In the genomic region with DNA sequence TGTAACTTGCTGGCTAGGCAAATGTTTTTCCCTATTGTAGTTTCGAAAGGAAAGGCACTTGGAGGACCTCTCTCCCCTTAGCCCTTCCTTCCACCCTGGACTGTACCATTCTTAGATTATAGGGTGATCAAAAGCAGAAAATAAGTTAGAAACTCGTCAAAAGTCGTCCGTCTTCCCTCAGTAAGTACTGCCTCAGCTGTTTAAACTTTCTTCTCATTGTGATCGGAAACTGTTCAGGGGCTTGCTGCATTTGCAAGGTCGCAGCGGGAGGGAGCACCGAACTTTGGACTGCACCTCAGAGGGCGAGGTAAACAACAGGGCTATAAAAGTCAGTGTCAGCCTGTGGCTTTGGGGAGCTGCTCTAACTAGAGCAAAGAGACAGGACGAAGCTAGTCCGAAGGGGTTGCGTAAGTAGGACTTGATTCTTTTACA, we compare ENCODE assay signal across 8 mouse cellular contexts. TPM values are rescaled to one million over a fixed set of nuclear protein-coding genes. Genes with fewer than 3 reads are reported as not detected.
DNase-seq lines count a peak whose midpoint lies in the region; ATAC-seq and TF ChIP-seq lines count a peak whose summit lies in the region.

No protein-coding gene starts in this region.

- peak; percentile 44; the same call in 1 of the 2 replicates for ATAC-seq in forebrain, embryonic 14.5 days
- peak; percentile 87 for ATAC-seq in lung, embryonic 14.5 days (ENCODE audit: insufficient read depth)
- peak; percentile 66 for ATAC-seq in neutrophil, adult 5-6 weeks (ENCODE audit: extremely low read depth, insufficient number of reproducible peaks, low FRiP score, poor library complexity, severe bottlenecking)

- peak overlapping the region; percentile 85 for H3K27ac ChIP-seq in ES-E14 (ENCODE audit: insufficient read depth, low read depth, low read length, poor library complexity, severe bottlenecking)
- 0 out of 2 replicates have a peak overlapping the region, but pooled peaks have one; percentile 18 for H3K27ac ChIP-seq in forebrain, embryonic 14.5 days (ENCODE audit: low read depth, low read length)
- H3K27ac ChIP-seq in lung, embryonic 14.5 days (ENCODE audit: low read depth), result peak overlapping the region; percentile 85

- peaks cover 0 to 12% of the 10 kb centered on the region in 2 experiments; a peak in 2 of 4 replicates for H3K4me1 ChIP-seq in ES-E14 (ENCODE audit: control insufficient read depth in 2 of 2, insufficient read depth in 2 of 2, low read length in 2 of 2, poor library complexity in 1 of 2)
- peaks cover 4% of the 10 kb centered on the region; the same call in 1 of the 2 replicates for H3K4me1 ChIP-seq in forebrain, embryonic 14.5 days (ENCODE audit: control insufficient read depth, insufficient read depth, low read length)
- H3K4me1 ChIP-seq in lung, embryonic 14.5 days (ENCODE audit: insufficient read depth), result 0 out of 2 replicates have a peak, but pooled peaks cover 3% of the 10 kb centered on the region

- H3K4me2 ChIP-seq in forebrain, embryonic 14.5 days (ENCODE audit: low read length), result peak overlapping the region; percentile 40
- peak overlapping the region; percentile 63 for H3K4me2 ChIP-seq in lung, embryonic 14.5 days

- no peaks in the 10 kb centered on the region for H3K9me3 ChIP-seq in ES-E14 (ENCODE audit: control insufficient read depth, insufficient read depth, low read depth, low read length)
- no peaks in the 10 kb centered on the region for H3K9me3 ChIP-seq in forebrain, embryonic 14.5 days (replicated peaks; ENCODE audit: control insufficient read depth, low read length)
- H3K9me3 ChIP-seq in lung, embryonic 14.5 days (ENCODE audit: low read depth, low read length), result no peaks in the 10 kb centered on the region

- H3K9ac ChIP-seq in ES-E14 (ENCODE audit: insufficient read depth, low read depth, low read length, poor library complexity, severe bottlenecking), result peak overlapping the region; percentile 71
- H3K9ac ChIP-seq in forebrain, embryonic 14.5 days (ENCODE audit: low read length), result no peak overlapping the region
- H3K9ac ChIP-seq in lung, embryonic 14.5 days, result peak overlapping the region; percentile 60

- H3K27me3 ChIP-seq in forebrain, embryonic 14.5 days (replicated peaks; ENCODE audit: control insufficient read depth, insufficient read depth, low read length), result no peaks in the 10 kb centered on the region
- no peaks in the 10 kb centered on the region for H3K27me3 ChIP-seq in lung, embryonic 14.5 days (ENCODE audit: insufficient read depth, low read length)

- H3K4me3 ChIP-seq in ES-E14 (ENCODE audit: insufficient read depth in 1 of 2, low read depth in 1 of 2, low read length in 2 of 2, poor library complexity in 1 of 2, severe bottlenecking in 1 of 2), result peak overlapping the region; percentile 37 to 57; a peak in 3 of 4 replicates
- H3K4me3 ChIP-seq in forebrain, embryonic 14.5 days (ENCODE audit: low read depth, low read length), result no peak overlapping the region
- H3K4me3 ChIP-seq in lung, embryonic 14.5 days (ENCODE audit: low read depth, low read length), result peak overlapping the region; percentile 35

- no peak for TF ChIP-seq CTCF in lung, embryonic 14.5 days (IDR thresholded peaks at IDR 0.05; ENCODE audit: low read depth)

- peak; percentile 36 for DNase-seq in ES-E14 (ENCODE audit: low read depth, low spot score)
- DNase-seq in cerebellum, adult 11 months, result peak; percentile 3
- peak; percentile 28 for DNase-seq in forebrain, embryonic 14.5 days (ENCODE audit: low spot score)
- peak; percentile 73 for DNase-seq in heart, postnatal 25 days (ENCODE audit: low spot score)
- peak; percentile 69 for DNase-seq in layer of hippocampus, adult 11-12 months (ENCODE audit: low spot score)
- peak; percentile 78 for DNase-seq in lung, embryonic 14.5 days
- DNase-seq in thymus, postnatal 10 days (ENCODE audit: low spot score in 2 of 2), result peak; percentile 56 to 66

- intact Hi-C loops in heart, postnatal 25 days (cut with DNase I), result loop anchor here (2.0 kb wide), 1 partner anchor 44 kb away; no protein-coding TSS in a partner anchor

- 2% methylated on average over 12 of the region's 12 CpGs for WGBS in forebrain, embryonic 14.5 days
- 4% methylated on average over 12 of the region's 12 CpGs for WGBS in lung, embryonic 14.5 days

- in situ Hi-C loops in ES-E14 (cut with MboI; ENCODE audit: low sequenced_read_pairs in 2 of 2, unreplicated experiment in 2 of 2), result no loop called here

- H3K36me3 ChIP-seq in ES-E14 (ENCODE audit: control insufficient read depth, insufficient read depth, low read length, poor library complexity, severe bottlenecking), result no peaks in the 10 kb centered on the region
- H3K36me3 ChIP-seq in forebrain, embryonic 14.5 days (ENCODE audit: control insufficient read depth, insufficient read depth, low read length), result no peaks in the 10 kb centered on the region
- no peaks in the 10 kb centered on the region for H3K36me3 ChIP-seq in lung, embryonic 14.5 days (ENCODE audit: insufficient read depth)

TF ChIP-seq in ES-E14, 5 proteins besides CTCF, POLR2A, EP300 and RAD21:
- no peak for TF ChIP-seq CHD2 (IDR thresholded peaks at IDR 0.05; ENCODE audit: low read depth, low read length)
- TF ChIP-seq ZNF384 (IDR thresholded peaks at IDR 0.05; ENCODE audit: low read depth, low read length), result no peak
- no peak for TF ChIP-seq HCFC1 (IDR thresholded peaks at IDR 0.05; ENCODE audit: borderline replicate concordance, insufficient read depth, low read length)
- TF ChIP-seq MAFK (IDR thresholded peaks at IDR 0.05; ENCODE audit: insufficient read depth, low read depth, low read length), result no peak
- no peak for TF ChIP-seq ZC3H11A (IDR thresholded peaks at IDR 0.05; ENCODE audit: borderline replicate concordance, low read depth, low read length)

RNA-seq across cellular contexts. Expression of a gene that starts 2.3 kb away (rescaled TPM):
- total RNA-seq in ES-E14 (2012; rRNA removed), result 16.5 and 21.0 TPM in 2 replicates
- polyA plus RNA-seq in forebrain, embryonic 14.5 days (2014; fragmentation: Nextera tagmentation; extraction: Ambion mirVana), result 101 and 126 TPM in 2 replicates
- total RNA-seq in heart, postnatal 25 days (2021), result 100 to 1,000 TPM; 344 to 347 TPM
- polyA plus RNA-seq in lung, embryonic 14.5 days (2014; fragmentation: Nextera tagmentation; extraction: Ambion mirVana), result 105 and 111 TPM in 2 replicates
- 106 and 112 TPM in 2 replicates for total RNA-seq in neutrophil, adult 5-6 weeks (2017)

RNA-seq across cellular contexts. Expression of a gene that starts 32.7 kb away (rescaled TPM):
- total RNA-seq in ES-E14 (2012; rRNA removed), result 0.74 and 0.76 TPM in 2 replicates
- polyA plus RNA-seq in forebrain, embryonic 14.5 days (2014; fragmentation: Nextera tagmentation; extraction: Ambion mirVana), result 0.15 TPM in 1 of 2 replicates, not detected in the other
- under 1 TPM in 1 of 2 experiments, not detected in 1; 0.28 TPM for total RNA-seq in heart, postnatal 25 days (2021)
- 0.15 and 0.30 TPM in 2 replicates for polyA plus RNA-seq in lung, embryonic 14.5 days (2014; fragmentation: Nextera tagmentation; extraction: Ambion mirVana)
- 1.6 and 1.7 TPM in 2 replicates for total RNA-seq in neutrophil, adult 5-6 weeks (2017)

Comparison
In these comparisons a context has a peak if more than half of its experiments do, and no peak if none do; other contexts are left out.
1. DNase-seq: peak in every context shown above with its lines; median percentile 78 in lung, embryonic 14.5 days; 73 in heart, postnatal 25 days; 69 in layer of hippocampus, adult 11-12 months; 61 in thymus, postnatal 10 days; 36 in ES-E14; 28 in forebrain, embryonic 14.5 days; 3 in cerebellum, adult 11 months.
2. H3K27ac ChIP-seq: peak in every context shown above with its lines; median percentile 85 in ES-E14; 85 in lung, embryonic 14.5 days; 18 in forebrain, embryonic 14.5 days.